Mouse (Mus musculus) CD4-positive naive resting alpha-beta T cell, adult 76 days (primary cell): ENCODE data around the gene Kcnh7. TPM values are rescaled to one million over a fixed set of nuclear protein-coding genes. Genes with fewer than 3 reads are reported as not detected.

Experiments
- total RNA-seq: library from RNA; stranded (reverse); gene quantifications from one replicate; pipeline ENCODE4 v1.2.4, GENCODE M21; 2023

Kcnh7 gene
- total RNA-seq = not detected

DNA sequence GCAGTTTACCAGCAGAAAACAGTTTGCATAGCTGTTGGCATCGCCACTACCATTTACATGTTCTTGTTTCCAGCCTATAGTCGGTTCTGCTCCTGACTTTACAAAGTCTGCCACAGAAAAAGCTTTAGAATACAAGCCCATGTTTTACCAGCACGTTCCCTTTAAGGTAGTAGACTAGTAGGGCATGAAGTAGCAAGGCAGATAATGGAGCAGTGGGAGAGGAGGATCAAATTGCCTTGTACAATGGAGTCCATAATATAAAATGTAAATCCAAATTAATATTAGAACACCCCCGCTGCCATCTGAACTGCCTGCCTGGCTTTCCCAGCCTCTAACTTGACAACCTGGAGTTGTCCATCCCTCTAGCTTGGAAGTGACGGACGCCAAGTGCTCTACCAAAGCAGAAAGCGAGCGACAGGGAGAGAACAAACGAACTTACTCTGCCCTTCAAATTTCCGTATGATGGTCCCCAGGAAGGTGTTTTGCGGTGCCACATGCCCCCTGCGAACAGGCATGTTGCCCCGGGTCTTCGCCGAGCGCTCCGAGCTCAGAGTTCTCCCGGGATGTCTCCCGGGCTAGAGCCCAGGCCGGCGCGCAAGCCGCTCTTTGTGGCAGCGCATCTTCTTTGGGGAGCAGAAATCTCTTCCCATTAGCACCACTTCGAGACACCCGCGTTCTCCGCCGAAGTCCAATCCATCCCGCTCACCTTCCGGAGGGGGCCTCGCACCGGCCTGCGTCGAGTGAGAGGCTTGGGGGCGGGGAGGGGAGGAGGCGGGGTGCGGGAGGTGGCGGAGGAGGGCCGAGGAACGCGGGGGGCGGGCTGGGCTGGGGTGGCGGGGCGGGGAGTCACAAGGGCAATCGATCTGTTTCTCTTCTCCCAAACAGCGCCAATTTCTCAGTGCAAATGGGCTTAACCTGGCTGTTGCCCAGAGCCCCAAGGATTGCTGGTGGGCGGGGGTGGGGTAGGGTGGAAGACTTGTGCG is at the start of gene Kcnh7:
Gene Kcnh7 (minus strand): TSS at position 725 of the 983 bp plus-strand sequence.

DNA sequence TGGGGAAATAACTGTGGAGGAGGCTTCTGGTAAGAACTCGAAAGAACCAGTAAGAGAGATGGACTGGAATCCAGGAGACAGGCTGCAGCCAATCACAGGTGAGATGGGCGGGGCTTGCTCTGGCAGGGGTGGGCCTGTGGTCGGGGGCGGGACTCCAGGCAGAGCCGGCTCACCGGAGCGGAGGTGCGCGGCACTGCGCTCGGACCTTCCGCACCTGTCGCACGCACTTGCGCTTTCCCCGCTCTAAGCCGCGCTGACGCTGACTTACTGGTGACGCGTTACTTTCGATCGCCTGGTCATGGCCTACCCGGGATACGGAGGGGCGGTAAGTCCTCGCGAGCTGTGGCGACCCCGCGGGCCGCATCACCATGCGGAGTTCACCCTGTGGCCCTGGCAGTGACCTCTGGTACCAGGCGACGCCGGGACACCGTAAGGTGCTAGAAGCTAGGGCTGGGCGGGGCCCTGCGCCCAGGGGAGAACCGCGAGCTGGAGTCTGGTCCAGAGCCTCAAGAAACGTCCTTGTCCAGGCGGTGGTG is 519.9 kb downstream of the Kcnh7 start, which contains the start of gene Gca:
Gene Gca (plus strand): TSS at position 151 of the 536 bp plus-strand sequence.

DNA sequence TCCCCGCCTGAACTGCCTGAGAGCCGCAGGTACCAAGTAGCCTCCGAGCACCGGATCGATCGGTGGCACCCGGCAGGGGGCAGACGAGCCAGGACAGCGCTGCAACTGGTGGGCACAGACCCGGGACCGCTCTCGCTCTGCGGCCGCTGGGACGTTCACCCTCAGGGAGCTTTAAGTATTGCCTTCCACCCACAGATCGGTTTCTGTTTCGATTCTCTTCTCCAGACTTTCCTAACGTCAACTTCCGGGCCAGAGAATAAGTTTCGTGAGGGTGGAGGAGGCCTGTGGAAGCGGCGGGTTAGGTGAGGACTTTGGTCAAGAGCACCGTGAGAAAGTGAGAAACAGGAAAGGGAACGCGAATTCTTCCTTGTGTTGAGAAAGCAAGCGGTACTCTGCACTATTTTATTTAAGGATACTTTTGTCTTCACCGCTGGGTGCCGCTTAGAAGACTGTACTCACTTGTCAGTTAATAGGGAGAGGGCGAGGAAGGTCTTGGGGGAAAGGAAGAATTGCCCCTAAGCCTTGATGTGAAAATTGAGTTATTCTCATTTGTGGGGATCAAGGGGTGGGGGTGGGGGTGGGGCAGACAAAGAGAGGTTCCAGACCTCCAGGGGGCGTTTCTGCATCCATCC is 538.0 kb downstream of the Kcnh7 start, which contains the start of gene Ifih1:
Gene Ifih1 (minus strand): TSS at position 242 of the 632 bp plus-strand sequence.

